Mouse (Mus musculus) testis, adult 2 months (tissue): ENCODE measurements around the gene Rab15. TPM values are rescaled to one million over a fixed set of nuclear protein-coding genes. Genes with fewer than 3 reads are reported as not detected.
A peak's percentile ranks its signal among the peaks of the same experiment; 100 is the strongest.

ENCODE experiments used
- H3K27ac ChIP-seq: fragments of 200-500 bp; 2 replicates; pipeline ENCODE4 v1.5.1; 2012; ENCODE audit warnings: low read depth, low read length; ENCODE audit not compliant: control insufficient read depth, insufficient read depth
- H3K27me3 ChIP-seq: fragments of 200-500 bp; 2 replicates; pipeline ENCODE4 v1.6.1; 2012; ENCODE audit warnings: mild to moderate bottlenecking, low read length, moderate library complexity; ENCODE audit not compliant: control insufficient read depth, insufficient read depth
- H3K36me3 ChIP-seq: fragments of 200-500 bp; 2 replicates; pipeline ENCODE4 v1.6.1; 2012; ENCODE audit warnings: mild to moderate bottlenecking, low read length; ENCODE audit not compliant: control insufficient read depth, insufficient read depth
- H3K4me1 ChIP-seq: fragments of 200-500 bp; 2 replicates; pipeline ENCODE4 v1.6.1; 2012; ENCODE audit warnings: low read length; ENCODE audit not compliant: control insufficient read depth, insufficient read depth
- H3K4me3 ChIP-seq: fragments of 200-500 bp; 2 replicates; pipeline ENCODE4 v1.5.1; 2012; ENCODE audit warnings: low read depth, mild to moderate bottlenecking, low read length, moderate library complexity, mixed read lengths; ENCODE audit not compliant: control insufficient read depth
- CTCF ChIP-seq: fragments of 200-500 bp; IDR thresholded peaks from 2 replicates; pipeline ENCODE4 v1.5.1; 2012; ENCODE audit warnings: low read depth, mild to moderate bottlenecking, inconsistent platforms, low read length, moderate library complexity; ENCODE audit not compliant: control insufficient read depth, insufficient read depth, insufficient replicate concordance
- POLR2A ChIP-seq: fragments of 200-500 bp; IDR thresholded peaks from 2 replicates; pipeline ENCODE4 v1.6.1; 2012; ENCODE audit warnings: low read depth, mild to moderate bottlenecking, inconsistent platforms, low read length, moderate library complexity; ENCODE audit not compliant: control insufficient read depth
- polyA plus RNA-seq: library from polyadenylated mRNA; depleted of rRNA; stranded (reverse); fragments of >200 nt; gene quantifications from 2 replicates; pipeline ENCODE4 v1.2.3, GENCODE M21; 2012

The Rab15 gene
- polyA plus RNA-seq, 1 experiment = 0.32 TPM

DNA sequence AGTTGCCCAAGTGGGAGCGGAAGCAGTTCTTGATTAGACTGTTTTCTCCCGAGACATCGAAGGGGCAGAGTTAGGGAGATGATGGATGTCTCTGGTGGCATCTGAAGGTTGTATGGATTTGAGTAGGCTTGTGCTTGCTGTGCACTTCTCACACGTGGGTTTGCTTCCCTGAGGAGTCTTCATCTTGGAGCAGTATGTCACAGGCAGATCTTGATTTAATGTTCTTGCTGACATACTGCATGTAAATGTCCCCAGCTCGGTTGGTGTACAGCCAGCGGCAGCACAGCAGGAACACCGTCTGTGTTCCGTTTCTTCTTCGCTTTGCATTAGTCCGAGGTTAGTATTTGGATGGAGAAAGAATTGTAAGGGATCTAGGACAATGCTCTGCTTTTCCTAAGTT lies 34.4 kb upstream of the Rab15 start:
- Histone ChIP-seq H3K4me3 (no peak overlapping the region), H3K4me1 (peaks cover 3% of the 10 kb centered on the region; the same call in 1 of the 2 replicates), H3K36me3 (no peaks in the 10 kb centered on the region), H3K27ac (no peak overlapping the region), H3K27me3 (no peaks in the 10 kb centered on the region)
- TF ChIP-seq POLR2A = no peak
- TF ChIP-seq CTCF = no peak

DNA sequence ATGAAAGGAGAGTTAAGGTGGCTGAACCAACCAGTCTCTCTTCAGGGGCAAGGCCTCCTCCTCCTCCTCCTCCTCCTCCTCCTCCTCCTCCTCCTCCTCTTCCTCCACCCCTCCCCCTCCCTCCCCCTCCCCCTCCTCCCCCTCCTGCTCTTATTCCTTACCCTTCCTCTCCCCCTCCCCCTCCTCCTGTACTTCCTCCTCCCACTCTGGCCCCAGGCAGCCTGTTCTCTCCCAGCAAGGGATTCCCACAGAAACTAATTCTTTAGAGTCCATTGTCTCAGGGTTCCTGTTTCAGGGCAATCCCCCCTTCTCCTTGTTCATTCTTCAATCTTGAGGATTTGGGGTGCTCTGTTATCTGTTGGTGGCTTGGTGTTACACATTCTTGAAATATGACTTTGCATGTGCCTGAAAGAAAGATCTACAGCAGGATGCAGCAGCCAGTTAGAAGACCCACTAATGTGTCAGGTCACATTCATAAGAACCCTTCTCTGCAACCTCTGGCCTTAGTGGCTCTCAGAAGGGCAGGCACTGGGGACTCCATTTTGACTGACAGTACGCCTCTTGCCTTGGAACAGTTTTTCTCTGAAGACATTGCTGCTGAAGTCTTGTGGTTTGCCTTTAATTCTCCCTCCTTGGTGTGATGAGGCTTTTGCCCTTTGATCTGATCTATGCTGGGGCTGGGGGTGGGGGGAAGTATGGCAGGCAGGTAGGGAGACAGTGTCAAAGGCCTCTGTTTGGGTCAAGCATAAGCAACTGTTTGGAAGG lies 30.9 kb upstream of the Rab15 start:
- no peak for TF ChIP-seq CTCF
- TF ChIP-seq POLR2A = no peak
- H3K4me3 ChIP-seq = no peak overlapping the region
- H3K36me3 ChIP-seq = no peaks in the 10 kb centered on the region
- H3K4me1 ChIP-seq = peaks cover 3% of the 10 kb centered on the region; the same call in 1 of the 2 replicates
- no peak overlapping the region for H3K27ac ChIP-seq
- no peaks in the 10 kb centered on the region for H3K27me3 ChIP-seq

DNA sequence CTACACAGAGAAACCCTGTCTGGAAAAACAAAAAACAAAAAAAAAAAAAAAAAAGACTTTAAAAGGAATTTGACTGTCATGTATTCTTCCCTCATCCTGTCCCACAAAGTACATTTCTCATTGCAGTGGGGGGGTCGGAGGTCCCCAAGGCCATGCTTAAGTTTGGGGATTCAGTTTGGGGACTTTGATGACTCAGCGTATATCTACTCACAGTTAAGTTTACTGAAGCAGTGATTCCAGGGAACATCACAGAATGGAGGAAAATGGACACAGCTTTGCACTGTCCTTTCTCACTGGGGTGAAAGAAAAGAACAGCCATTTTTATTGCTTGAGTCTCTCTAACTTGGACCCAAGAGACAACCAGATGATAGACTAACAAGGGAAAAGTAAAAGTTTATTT lies 29.7 kb upstream of the Rab15 start:
- H3K36me3 ChIP-seq = no peaks in the 10 kb centered on the region
- TF ChIP-seq POLR2A (no peak), CTCF (no peak)
- no peak overlapping the region for H3K27ac ChIP-seq

DNA sequence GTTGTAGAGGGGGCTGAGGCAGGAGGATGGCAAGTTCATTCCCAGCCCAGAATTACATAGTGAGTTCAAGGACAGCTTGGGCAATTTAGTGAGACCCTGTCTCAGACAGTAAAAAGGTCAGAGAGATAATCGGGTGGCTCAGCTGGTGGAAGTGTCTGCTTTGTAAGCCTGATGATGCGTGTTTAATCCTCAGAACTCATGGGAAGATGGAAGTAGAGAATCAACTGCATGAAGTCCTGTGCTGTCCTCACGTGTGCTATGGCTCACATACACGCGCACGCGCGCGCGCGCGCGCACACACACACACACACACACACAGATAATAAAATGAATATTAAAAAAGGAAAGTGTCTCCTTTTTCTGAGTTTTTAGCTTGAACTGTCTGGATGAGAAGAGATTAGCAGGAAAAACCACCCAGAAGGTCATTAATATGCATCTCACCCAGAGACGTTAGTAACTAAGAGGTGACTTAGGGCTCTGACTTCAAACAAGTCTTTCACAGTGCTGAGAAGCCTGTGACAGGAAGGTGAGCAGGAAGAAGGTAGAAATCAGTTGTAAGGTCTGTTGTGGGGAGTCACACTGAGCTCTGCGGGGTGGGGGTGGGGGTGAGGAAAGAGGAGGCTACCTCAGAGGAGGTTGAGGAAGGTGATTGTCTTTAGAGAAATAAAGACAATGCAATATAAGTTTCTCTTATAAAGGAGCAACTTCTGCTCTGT lies 21.8 kb upstream of the Rab15 start:
- TF ChIP-seq POLR2A = no peak
- TF ChIP-seq CTCF = no peak
- Histone ChIP-seq H3K27me3 (no peaks in the 10 kb centered on the region), H3K4me3 (no peak overlapping the region), H3K27ac (no peak overlapping the region), H3K36me3 (no peaks in the 10 kb centered on the region), H3K4me1 (no peaks in the 10 kb centered on the region)

More for the DNA sequence above, 29.7 kb upstream of the Rab15 start:
- Histone ChIP-seq H3K27me3 (no peaks in the 10 kb centered on the region), H3K4me3 (no peak overlapping the region), H3K4me1 (peaks cover 3% of the 10 kb centered on the region; the same call in 1 of the 2 replicates)

DNA sequence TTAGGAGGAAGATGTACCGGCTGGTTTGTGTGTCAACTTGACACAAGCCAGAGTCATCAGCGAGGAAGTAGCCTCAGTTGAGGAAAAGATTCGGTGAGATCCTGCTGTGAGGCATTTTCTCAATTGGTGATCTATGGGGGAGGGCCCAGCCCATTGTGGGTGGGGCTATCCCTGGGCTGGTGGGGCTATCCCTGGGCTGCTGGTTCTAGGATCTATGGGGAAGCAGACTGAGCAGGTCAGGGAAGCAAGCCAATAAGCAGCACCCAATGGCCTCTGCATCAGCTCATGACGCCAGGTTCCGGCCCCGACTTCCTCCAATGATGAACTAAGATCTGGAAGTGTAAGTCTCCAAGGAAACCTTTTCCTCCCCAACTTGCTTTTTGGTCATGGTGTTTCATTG lies 17.4 kb upstream of the Rab15 start:
- H3K4me3 ChIP-seq = no peak overlapping the region
- no peak for TF ChIP-seq CTCF
- no peak for TF ChIP-seq POLR2A
- H3K27ac ChIP-seq = no peak overlapping the region
- peaks cover 2% of the 10 kb centered on the region for H3K4me1 ChIP-seq
- H3K27me3 ChIP-seq = no peaks in the 10 kb centered on the region
- no peaks in the 10 kb centered on the region for H3K36me3 ChIP-seq

DNA sequence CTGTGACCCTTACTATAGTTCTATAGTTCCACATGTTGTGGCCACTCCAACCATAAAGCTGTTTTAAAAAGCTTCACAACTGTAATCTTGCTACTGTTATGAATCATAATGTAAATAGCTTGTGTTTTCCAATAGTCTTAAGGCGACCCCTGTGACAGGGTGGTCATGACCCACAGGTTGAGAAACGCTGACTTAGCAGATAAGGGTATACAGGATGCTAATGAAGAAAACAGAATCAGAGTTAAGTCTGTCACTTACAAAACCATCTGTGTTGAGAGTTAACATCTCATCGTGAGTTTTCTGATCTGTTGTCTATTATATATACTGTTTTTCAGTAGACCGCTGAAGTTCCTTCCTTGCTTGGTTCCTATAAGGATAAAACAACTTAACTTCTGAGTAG lies 16.6 kb upstream of the Rab15 start:
- H3K27me3 ChIP-seq = no peaks in the 10 kb centered on the region
- no peak for TF ChIP-seq POLR2A
- TF ChIP-seq CTCF = no peak
- no peaks in the 10 kb centered on the region for H3K36me3 ChIP-seq
- no peak overlapping the region for H3K27ac ChIP-seq
- H3K4me1 ChIP-seq = peaks cover 2% of the 10 kb centered on the region
- no peak overlapping the region for H3K4me3 ChIP-seq

DNA sequence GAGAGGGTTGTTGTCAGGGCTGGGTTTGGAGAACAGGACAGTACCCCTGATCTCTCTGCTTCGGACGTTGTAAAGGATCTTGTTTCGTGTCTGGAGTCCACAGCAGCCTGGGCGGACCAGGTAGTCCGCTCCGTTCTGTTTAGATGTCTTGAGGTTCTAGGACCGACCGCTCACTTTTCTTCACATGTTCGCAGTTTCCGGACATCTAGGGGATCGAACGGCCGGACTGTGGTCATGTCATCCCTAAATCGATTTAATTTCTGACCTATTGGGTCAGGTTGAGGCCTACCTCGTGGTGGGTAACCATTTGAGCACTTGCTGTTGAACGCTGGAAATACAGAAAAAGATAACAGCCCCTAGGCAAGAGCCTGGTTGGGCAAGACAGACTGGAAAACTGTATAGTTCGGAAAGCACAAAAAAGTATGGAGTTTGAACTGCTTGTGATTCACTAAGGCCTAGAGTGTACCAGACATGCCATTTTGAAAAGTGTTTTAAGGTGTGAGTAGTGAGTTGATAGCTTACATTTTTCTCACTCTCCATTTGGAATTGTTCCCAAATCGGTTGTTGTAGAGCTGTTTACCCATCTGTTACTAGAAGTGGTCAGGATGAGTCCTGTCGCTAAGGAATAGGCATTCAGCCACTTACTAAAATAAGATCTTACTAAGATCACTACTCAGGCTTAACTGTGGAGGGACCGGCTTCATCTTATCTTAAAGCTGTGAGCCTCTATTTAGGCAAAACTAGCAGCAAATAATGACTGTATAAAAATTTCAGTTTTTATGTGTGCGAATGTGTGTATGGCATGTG lies 15.3 kb upstream of the Rab15 start:
- Histone ChIP-seq H3K27me3 (no peaks in the 10 kb centered on the region), H3K4me1 (peaks cover 2% of the 10 kb centered on the region), H3K4me3 (peak overlapping the region; percentile 99), H3K27ac (peak overlapping the region; percentile 87), H3K36me3 (no peaks in the 10 kb centered on the region)
- TF ChIP-seq CTCF (no peak), POLR2A (no peak)
